Mouse (Mus musculus) stomach, postnatal 0 days (tissue): ENCODE results near the gene Edrf1.

Experiments used
- CTCF ChIP-seq: IDR thresholded peaks from 2 replicates; pipeline ENCODE4 v1.5.1; 2016; ENCODE audit warnings: antibody characterized with exemption, low read depth, mild to moderate bottlenecking, moderate library complexity
- EP300 ChIP-seq: optimal IDR thresholded peaks from 2 replicates; pipeline ENCODE3; 2016; ENCODE audit warnings: antibody characterized with exemption

DNA sequence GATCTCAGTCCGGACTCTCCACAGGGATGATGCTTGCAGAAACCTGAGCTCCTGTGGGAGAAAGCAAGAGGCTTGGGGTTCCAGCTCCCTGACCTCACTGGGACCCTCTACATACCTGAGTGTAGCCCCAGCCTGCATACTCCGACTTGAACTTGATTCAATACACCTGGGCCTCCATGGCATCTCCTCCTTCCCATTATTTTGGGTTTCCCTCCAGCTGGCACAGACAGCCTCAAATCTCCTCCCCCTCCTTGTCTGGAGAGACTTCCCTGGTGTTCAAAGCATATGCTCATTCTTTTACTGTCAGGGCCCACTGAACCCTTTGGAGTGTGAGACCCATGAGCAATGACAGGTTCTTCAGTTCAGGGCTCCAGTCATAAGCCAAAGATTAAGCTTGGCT, 24.4 kb upstream of the Edrf1 start:
- no peak for TF ChIP-seq CTCF
- TF ChIP-seq EP300, result no peak
